Mouse (Mus musculus): ENCODE measurements around the gene Adam11. TPM values are rescaled to one million over a fixed set of nuclear protein-coding genes. Genes with fewer than 3 reads are reported as not detected.

Gene Adam11
- polyA plus RNA-seq, 1 experiment from 2014 or later, result 25.6 TPM

DNA sequence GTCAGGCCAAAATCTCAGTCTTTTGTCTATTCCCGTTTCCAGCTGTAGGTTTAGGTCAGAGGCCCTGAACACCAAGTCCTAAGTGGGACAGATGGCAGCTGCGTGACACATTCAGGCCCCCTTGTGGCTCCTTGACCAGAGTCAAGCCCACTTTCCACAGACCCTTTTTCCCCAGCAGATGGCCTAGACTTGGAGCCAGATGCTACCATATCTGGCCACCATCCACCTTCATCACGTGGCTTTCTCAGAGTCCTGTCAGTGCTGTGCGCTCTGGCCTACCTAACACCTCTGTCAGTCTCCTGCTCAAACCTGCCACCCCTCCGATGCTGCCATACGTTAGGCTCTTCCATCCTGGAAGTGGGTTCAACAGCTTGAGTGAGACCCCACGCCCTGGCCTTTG is 5.8 kb upstream of the Adam11 start:
- ATAC-seq (replicated peaks), result no peak
- Histone ChIP-seq H3K4me2 (replicated peaks) (no peak overlapping the region), H3K4me1 (peaks cover 21% of the 10 kb centered on the region), H3K36me3 (no peaks in the 10 kb centered on the region), H3K27me3 (no peaks in the 10 kb centered on the region), H3K9ac (replicated peaks) (no peak overlapping the region), H3K27ac (replicated peaks) (no peak overlapping the region), H3K4me3 (no peak overlapping the region), H3K9me3 (no peaks in the 10 kb centered on the region)
- 60% methylated on average over 7 of the region's 7 CpGs for WGBS

DNA sequence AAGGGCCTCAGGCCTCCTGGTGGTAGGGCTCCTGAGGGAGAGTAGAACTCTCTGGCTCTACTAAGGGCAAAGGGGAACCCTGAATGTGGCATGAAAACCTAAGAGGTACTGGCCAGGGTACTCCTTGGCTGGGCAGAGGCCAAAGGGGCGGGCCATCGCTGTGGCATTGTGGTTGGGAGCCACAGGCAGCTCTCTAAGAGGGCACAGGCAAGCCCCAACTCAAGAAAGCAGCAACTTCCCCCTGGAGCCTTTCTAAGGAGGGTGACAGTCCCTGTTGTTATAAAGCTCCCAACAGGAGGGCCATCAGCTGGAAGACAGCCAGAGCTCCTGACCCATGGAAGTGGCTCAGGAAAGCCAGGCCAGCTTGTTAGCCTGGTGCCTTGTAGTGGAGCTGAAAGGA is 2.3 kb upstream of the Adam11 start:
- H3K4me3 ChIP-seq, result no peak overlapping the region
- H3K36me3 ChIP-seq, result no peaks in the 10 kb centered on the region
- 85% methylated on average over 2 of the region's 2 CpGs for WGBS
- H3K9me3 ChIP-seq, result no peaks in the 10 kb centered on the region
- H3K4me2 ChIP-seq (replicated peaks), result no peak overlapping the region
- no peak overlapping the region for H3K9ac ChIP-seq (replicated peaks)
- H3K27me3 ChIP-seq, result no peaks in the 10 kb centered on the region
- no peak for ATAC-seq (replicated peaks)
- peaks cover 36% of the 10 kb centered on the region for H3K4me1 ChIP-seq
- H3K27ac ChIP-seq (replicated peaks), result no peak overlapping the region

DNA sequence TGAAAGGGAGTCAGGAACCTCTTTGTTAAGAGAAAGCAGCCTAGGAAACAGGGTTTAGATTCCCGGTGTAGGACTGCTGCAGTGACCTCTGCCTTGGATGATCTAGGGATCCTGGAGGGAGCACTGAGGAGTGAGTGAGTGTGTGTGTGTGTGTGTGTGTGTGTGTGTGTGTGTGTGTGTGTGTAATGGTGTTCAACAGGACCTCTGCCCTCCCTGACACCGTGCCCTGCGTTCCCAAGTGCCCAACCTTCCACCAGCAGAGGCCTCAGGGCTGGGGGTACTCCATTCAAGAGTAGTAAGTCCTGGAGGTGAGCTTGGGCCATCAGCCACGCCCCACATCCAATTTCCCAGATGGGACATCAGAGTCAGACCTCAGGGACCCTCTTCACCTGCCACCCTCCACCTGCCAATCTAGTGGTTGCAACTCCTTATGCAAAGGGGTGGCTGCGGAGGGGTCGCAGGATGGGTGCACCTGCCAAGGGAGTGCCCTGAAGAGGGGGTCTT is 382 bp upstream of the Adam11 start:
- peaks cover 22% of the 10 kb centered on the region for H3K4me1 ChIP-seq
- H3K27me3 ChIP-seq, result no peaks in the 10 kb centered on the region
- no peak for ATAC-seq (replicated peaks)
- WGBS, result 10% methylated on average over 6 of the region's 6 CpGs
- H3K36me3 ChIP-seq, result no peaks in the 10 kb centered on the region
- no peaks in the 10 kb centered on the region for H3K9me3 ChIP-seq
- peak overlapping the region; percentile 99 for H3K4me2 ChIP-seq (replicated peaks)
- peak overlapping the region; percentile 82 for H3K4me3 ChIP-seq
- peak overlapping the region; percentile 82 for H3K9ac ChIP-seq (replicated peaks)
- H3K27ac ChIP-seq (replicated peaks), result no peak overlapping the region

DNA sequence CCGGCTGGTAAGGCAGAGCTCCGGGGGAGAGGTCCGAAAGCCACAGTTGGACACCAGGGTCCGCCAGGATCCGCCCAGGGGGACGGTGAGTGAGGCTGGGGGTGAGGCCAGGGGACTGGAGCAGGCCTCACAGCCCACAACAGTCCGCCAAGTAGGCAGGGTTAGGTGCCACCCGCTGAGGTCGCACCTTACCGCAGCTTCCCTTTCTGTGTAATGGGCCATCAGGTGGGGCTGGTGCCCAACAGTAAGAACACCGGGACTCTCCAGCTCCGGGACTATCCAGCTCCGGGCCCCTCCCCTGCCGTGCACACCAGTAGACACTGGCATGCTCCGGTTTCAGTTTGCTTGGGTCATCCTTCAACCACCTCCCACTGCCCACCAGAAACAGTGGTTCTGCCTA is 1.0 kb downstream of the Adam11 start:
- 14% methylated on average over 15 of the region's 15 CpGs for WGBS
- peak; percentile 26; the same call in 1 of the 2 replicates for ATAC-seq (replicated peaks)
- H3K27ac ChIP-seq (replicated peaks), result no peak overlapping the region

DNA sequence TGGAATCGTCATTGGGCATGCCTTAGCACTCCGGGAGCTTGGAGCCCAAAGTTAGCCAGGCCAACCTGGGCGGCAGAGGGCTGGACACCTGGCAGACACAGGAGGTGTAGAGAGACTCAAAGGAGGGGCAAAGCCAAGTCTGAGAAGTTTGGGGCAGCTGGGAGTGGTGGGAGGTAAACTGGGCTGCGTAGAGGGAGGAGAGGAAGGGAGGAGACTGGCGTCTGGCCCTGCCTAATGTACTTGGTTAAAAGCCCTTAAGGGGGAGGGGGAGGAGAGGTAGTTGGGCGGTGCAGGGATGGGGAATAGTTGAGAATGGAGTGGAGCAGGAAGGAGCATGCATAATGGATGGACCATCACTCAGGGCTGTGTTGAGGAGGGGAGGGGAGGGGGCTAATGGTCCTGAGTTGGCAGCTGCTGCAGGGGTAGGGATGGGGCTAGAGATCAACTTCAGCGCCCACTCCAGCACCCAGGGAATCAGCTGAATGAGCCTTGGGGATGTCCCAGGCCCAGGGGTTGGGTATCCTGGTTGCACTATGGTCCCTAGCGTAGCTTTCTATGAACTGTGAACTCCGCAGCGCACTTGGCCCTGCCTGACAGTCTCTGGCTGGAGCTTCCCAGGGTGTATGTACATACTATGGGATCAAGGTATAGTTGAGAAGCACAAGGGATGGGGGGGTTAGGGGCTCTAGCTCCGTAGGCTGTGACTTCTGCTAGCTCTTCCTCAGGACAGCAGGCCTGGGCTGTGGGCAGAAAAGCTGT is 1.9 kb downstream of the Adam11 start:
- Histone ChIP-seq H3K4me2 (replicated peaks) (peak overlapping the region; percentile 99), H3K9ac (replicated peaks) (no peak overlapping the region), H3K36me3 (no peaks in the 10 kb centered on the region), H3K27me3 (no peaks in the 10 kb centered on the region), H3K4me1 (peaks cover 22% of the 10 kb centered on the region), H3K9me3 (no peaks in the 10 kb centered on the region), H3K27ac (replicated peaks) (no peak overlapping the region), H3K4me3 (no peak overlapping the region)
- WGBS, result 59% methylated on average over 11 of the region's 11 CpGs
- ATAC-seq (replicated peaks), result no peak

More for the DNA sequence above, 1.0 kb downstream of the Adam11 start:
- peak overlapping the region; percentile 82 for H3K4me3 ChIP-seq
- peak overlapping the region; percentile 99 for H3K4me2 ChIP-seq (replicated peaks)
- no peaks in the 10 kb centered on the region for H3K27me3 ChIP-seq
- H3K4me1 ChIP-seq, result peaks cover 22% of the 10 kb centered on the region
- no peaks in the 10 kb centered on the region for H3K9me3 ChIP-seq
- no peaks in the 10 kb centered on the region for H3K36me3 ChIP-seq
- peak overlapping the region; percentile 82 for H3K9ac ChIP-seq (replicated peaks)

DNA sequence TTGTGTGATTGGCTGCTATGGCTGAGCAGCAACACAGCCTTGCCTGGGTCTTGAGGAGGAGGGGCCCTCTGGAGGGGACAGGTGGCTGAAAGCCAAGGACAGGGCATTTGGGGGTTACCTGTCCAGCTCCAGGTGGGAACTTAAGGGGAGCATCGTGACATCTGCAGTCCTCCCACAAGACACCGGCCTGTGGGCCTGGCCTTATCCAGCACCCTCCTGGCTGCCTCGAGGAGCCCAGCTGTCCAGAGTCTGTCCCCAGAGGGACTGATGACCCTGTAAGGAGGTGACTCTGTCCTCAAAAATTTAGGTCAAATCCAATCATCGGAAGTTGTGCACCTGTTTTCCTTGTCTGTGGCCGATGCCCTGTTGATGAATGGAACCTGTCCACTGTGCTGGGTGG is 4.2 kb downstream of the Adam11 start:
- H3K4me3 ChIP-seq, result no peak overlapping the region
- no peaks in the 10 kb centered on the region for H3K9me3 ChIP-seq
- H3K36me3 ChIP-seq, result no peaks in the 10 kb centered on the region
- no peak for ATAC-seq (replicated peaks)
- no peak overlapping the region for H3K27ac ChIP-seq (replicated peaks)
- H3K27me3 ChIP-seq, result no peaks in the 10 kb centered on the region
- peaks cover 24% of the 10 kb centered on the region for H3K4me1 ChIP-seq
- no peak overlapping the region for H3K9ac ChIP-seq (replicated peaks)
- 88% methylated on average over 5 of the region's 5 CpGs for WGBS
- no peak overlapping the region for H3K4me2 ChIP-seq (replicated peaks)

DNA sequence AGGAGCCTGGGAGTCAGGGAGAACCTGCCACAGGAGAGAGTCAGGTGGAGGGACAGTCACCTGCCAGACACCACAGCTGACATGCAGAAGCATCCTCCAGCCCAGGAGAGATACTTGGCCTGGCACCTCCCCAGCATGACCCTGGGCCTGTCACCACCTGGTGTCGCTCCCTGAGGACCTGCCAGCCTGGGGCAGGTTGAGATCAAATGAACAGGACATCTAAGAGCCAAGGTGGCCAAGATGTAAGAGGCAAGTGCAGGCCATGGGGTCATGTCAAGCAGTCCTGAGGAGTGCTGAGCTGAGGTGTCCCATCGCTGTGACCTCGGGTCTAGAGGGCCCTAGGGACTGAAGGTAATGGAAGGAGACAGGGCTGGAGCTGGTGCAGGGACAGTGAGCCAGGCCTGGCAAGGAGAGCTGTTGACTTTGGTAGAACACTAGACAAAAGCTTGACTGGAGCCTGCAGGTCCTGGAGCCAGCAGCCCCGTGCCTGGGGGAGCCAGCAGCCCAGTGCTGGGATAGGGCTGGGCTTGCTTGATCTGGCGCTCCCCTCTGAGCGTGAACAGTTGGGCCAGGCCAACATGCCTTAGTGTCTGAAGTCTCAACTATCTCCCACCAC is 5.9 kb downstream of the Adam11 start:
- no peak for ATAC-seq (replicated peaks)
- Histone ChIP-seq H3K27ac (replicated peaks) (no peak overlapping the region), H3K9me3 (no peaks in the 10 kb centered on the region), H3K4me1 (peaks cover 14% of the 10 kb centered on the region), H3K4me3 (no peak overlapping the region), H3K36me3 (no peaks in the 10 kb centered on the region), H3K4me2 (replicated peaks) (no peak overlapping the region), H3K27me3 (no peaks in the 10 kb centered on the region), H3K9ac (replicated peaks) (no peak overlapping the region)
- 72% methylated on average over 6 of the region's 6 CpGs for WGBS

DNA sequence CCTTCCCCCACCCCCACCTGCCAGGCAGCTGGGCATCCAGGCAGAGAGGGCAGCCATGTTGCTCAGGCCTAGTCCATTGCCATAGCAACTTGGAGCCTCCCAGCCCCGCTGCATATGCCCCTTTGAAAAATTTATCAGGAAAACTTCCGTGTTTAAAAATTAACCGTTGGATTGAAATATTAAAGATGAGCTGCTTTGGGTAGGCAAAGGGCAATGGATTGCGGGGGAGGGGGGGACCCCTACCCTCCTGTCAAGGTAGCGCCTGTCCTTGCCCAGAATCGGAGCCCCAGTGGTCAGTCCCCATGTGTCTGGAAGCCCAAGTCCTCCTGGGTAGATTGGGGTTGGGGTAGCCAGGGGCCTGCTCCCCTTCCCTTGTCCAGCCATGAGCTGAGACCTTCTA is 7.9 kb downstream of the Adam11 start:
- WGBS, result 84% methylated on average over 6 of the region's 6 CpGs
- Histone ChIP-seq H3K9ac (replicated peaks) (no peak overlapping the region), H3K9me3 (no peaks in the 10 kb centered on the region), H3K36me3 (no peaks in the 10 kb centered on the region), H3K4me2 (replicated peaks) (no peak overlapping the region), H3K4me1 (peaks cover 18% of the 10 kb centered on the region), H3K4me3 (no peak overlapping the region), H3K27me3 (no peaks in the 10 kb centered on the region), H3K27ac (replicated peaks) (no peak overlapping the region)
- ATAC-seq (replicated peaks), result no peak

DNA sequence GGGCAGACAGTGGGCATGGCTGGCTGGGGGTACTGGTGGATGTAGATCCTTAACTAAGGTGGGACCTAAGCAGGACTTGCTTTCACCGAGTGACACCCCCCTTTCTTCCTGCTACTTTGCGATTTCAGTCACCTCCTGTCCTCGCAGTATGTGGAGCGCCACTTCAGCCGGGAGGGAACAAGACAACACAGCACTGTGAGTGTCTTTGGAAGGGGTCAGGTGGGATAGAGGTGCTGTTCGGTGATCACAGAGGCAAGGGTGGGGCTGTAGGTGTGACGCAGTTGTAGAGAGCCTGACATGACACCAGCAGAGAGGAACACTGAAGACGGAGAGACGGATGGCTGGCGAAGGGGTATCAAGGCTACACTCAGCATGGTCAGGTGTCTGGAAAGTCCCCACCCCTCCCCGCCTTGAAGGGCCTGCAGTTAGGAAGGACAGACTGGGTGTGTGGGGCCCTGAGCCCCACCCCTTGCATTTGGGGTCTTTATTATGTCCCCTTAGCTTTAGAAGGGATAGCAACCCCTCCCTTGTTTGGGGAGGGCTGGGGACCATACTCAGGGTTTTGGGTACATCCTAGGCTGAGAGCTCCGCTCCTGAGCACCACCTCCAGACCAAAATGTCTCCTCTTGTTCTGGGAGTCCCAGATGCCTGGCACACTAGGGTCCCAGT is 8.9 kb downstream of the Adam11 start:
- H3K9ac ChIP-seq (replicated peaks), result no peak overlapping the region
- peaks cover 23% of the 10 kb centered on the region for H3K4me1 ChIP-seq
- no peaks in the 10 kb centered on the region for H3K27me3 ChIP-seq
- no peak overlapping the region for H3K4me3 ChIP-seq
- no peak for ATAC-seq (replicated peaks)
- no peak overlapping the region for H3K27ac ChIP-seq (replicated peaks)
- no peak overlapping the region for H3K4me2 ChIP-seq (replicated peaks)
- whole genome bisulfite sequencing, result 85% methylated on average over 12 of the region's 12 CpGs
- no peaks in the 10 kb centered on the region for H3K36me3 ChIP-seq
- no peaks in the 10 kb centered on the region for H3K9me3 ChIP-seq

DNA sequence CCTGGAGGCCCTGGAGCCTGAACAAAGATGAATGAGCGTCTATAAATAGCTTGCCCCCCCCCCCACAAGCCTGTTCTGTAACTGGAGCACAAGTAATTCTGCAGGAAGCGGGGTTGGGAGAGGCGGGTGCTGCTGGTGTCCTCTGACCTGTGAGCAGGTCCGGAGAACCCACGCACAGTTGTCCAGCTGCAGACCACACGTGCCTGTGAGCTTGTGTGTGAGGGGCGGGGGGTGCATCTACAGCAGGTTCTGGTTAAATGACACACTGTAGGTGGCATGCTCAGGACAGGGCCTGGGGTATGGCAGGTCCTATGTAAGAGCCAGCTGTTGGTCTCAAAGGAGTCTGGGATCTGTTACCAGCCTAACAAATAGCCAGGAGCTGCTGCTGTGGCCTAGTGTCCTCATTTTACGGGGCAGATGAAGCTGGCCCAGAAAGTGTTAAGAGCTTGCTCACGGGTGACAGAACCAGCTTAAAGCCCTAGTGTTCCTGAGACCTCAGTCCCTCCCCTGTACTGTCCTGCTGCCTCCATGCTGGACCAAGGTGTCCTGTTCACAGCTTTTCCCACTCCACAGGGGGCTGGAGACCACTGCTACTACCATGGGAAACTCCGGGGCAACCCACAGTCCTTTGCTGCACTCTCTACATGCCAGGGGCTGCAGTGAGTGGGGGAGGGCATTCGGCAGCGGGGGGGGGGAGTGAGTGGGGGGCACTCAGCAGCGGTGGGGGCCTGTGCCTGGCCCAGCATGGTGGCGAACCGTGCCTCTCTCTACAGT is 9.6 kb downstream of the Adam11 start:
- 57% methylated on average over 15 of the region's 15 CpGs for WGBS
- H3K9me3 ChIP-seq, result no peaks in the 10 kb centered on the region
- H3K4me2 ChIP-seq (replicated peaks), result no peak overlapping the region
- no peaks in the 10 kb centered on the region for H3K36me3 ChIP-seq
- no peak overlapping the region for H3K4me3 ChIP-seq
- H3K9ac ChIP-seq (replicated peaks), result no peak overlapping the region
- ATAC-seq (replicated peaks), result no peak
- H3K27me3 ChIP-seq, result no peaks in the 10 kb centered on the region
- peaks cover 29% of the 10 kb centered on the region for H3K4me1 ChIP-seq
- no peak overlapping the region for H3K27ac ChIP-seq (replicated peaks)

DNA sequence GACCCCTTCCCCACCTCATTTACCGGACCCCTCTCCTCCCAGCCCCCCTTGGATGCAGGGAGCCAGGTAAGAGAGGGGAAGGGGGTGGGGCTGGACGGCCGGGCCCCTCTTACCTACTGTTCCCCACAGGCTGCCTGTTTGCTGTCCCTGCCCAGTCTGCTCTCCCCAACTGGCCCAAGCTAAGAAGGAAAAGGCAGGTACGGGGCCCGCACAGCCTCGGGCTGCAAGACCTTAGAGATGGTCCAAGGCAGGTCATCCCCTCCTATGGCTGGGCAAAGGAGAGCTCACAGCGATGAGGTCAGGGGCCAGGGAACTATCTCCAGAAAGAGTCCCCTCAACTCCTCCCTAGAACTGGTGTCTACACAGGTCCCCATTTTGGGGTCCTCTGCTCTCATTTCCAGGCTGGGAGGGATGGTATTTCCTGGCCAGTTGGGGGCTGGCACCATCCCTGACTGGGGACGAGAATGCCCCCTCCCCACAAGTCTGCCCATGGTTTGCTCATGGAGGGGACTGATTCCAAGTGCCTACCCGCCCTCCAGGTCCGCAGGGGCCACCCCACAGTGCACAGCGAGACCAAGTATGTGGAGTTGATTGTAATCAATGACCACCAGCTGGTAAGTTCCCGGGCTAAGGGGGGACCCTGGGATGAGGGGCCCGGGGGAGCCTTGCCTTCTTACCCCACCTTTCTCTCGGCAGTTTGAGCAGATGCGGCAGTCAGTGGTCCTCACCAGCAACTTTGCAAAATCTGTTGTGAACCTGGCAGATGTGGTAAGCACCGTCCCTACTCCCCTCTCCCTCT is 10.9 kb downstream of the Adam11 start:
- Histone ChIP-seq H3K27ac (replicated peaks) (no peak overlapping the region), H3K4me3 (no peak overlapping the region), H3K9me3 (no peaks in the 10 kb centered on the region), H3K4me2 (replicated peaks) (no peak overlapping the region), H3K9ac (replicated peaks) (no peak overlapping the region), H3K36me3 (peaks cover 4% of the 10 kb centered on the region; the same call in 1 of the 2 replicates), H3K4me1 (peaks cover 29% of the 10 kb centered on the region), H3K27me3 (no peaks in the 10 kb centered on the region)
- 27% methylated on average over 16 of the region's 16 CpGs for WGBS
- ATAC-seq (replicated peaks), result no peak
